Mouse (Mus musculus) liver, embryonic 15.5 days (tissue): Measurements from ENCODE around the gene Tecpr1. TPM values are rescaled to one million over a fixed set of nuclear protein-coding genes. Genes with fewer than 3 reads are reported as not detected.

ENCODE experiments used
- ATAC-seq: fragments of 200-750 bp; cut with Nextera tagmentation; 2 replicates; pipeline ENCODE4 v1.8.0; 2017; ENCODE audit warnings: moderate number of reproducible peaks, mild to moderate bottlenecking, moderate library complexity; ENCODE audit not compliant: insufficient read depth
- H3K27ac ChIP-seq: fragments of 300-500 bp; sonication (generic); replicated peaks from 2 replicates; pipeline ENCODE4 v1.5.1; 2015; ENCODE audit warnings: mild to moderate bottlenecking, inconsistent platforms
- H3K27me3 ChIP-seq: fragments of 300-500 bp; sonication (generic); 2 replicates; pipeline ENCODE4 v1.6.1; 2015; ENCODE audit warnings: mild to moderate bottlenecking, inconsistent platforms
- H3K36me3 ChIP-seq: fragments of 300-500 bp; sonication (generic); replicated peaks from 2 replicates; pipeline ENCODE4 v1.6.1; 2015; ENCODE audit warnings: moderate library complexity, mild to moderate bottlenecking, inconsistent platforms
- H3K4me1 ChIP-seq: fragments of 300-500 bp; sonication (generic); replicated peaks from 2 replicates; pipeline ENCODE4 v1.6.1; 2015; ENCODE audit warnings: inconsistent platforms
- H3K4me2 ChIP-seq: fragments of 300-500 bp; sonication (generic); 2 replicates; pipeline ENCODE4 v1.6.1; 2015; ENCODE audit warnings: moderate library complexity, mild to moderate bottlenecking, inconsistent platforms
- H3K4me3 ChIP-seq: fragments of 300-500 bp; sonication (generic); replicated peaks from 2 replicates; pipeline ENCODE4 v1.5.1; 2015; ENCODE audit warnings: mild to moderate bottlenecking, inconsistent platforms
- H3K9ac ChIP-seq: fragments of 300-500 bp; sonication (generic); 2 replicates; pipeline ENCODE4 v1.6.1; 2015; ENCODE audit warnings: moderate library complexity, mild to moderate bottlenecking, inconsistent platforms
- H3K9me3 ChIP-seq: fragments of 300-500 bp; sonication (generic); replicated peaks from 2 replicates; pipeline ENCODE4 v1.6.1; 2016; ENCODE audit warnings: inconsistent platforms
- whole genome bisulfite sequencing: fragments of 180-500 bp; shearing (Covaris S2); methylation state at CpG from one replicate; pipeline ENCODE4 v1.1.7; 2015; ENCODE audit warnings: mixed read lengths; ENCODE audit not compliant: insufficient replicate concordance; 5-methylcytosine and 5-hydroxymethylcytosine counted together
- polyA plus RNA-seq: library from polyadenylated mRNA; unstranded; fragments of >200 nt; fragmentation: Nextera tagmentation; extraction: Ambion mirVana; gene quantifications from 2 replicates; pipeline ENCODE4 v1.2.1, GENCODE M21; 2015

The Tecpr1 gene
- polyA plus RNA-seq, 1 experiment from 2014 or later, result 3.1 TPM

DNA sequence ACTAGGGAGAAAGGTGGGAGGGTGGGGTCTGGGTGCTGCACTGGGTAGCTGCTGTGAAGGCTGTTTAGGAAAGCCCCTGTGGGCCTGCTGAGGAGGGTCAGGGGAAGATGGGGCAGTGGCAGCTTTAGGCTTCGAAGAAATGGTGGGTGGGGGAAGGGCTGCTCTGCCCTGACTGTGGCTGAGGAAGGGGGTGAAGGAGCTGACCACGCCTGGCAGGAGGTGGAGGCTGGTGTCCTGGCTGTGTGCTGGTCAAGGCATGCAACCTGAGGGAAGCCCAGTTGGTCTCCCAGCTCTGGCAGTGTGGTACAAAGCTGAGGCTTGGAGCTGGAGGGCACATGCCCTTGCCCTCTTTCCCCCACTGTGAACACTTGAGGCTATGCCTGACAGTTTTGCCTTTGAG is 35.3 kb upstream of the Tecpr1 start:
- H3K36me3 ChIP-seq, result 0 out of 2 replicates have a peak, but pooled peaks cover 4% of the 10 kb centered on the region
- H3K9ac ChIP-seq, result no peak overlapping the region
- WGBS, result 47% methylated on average over 2 of the region's 2 CpGs
- peaks cover 8% of the 10 kb centered on the region; the same call in 1 of the 2 replicates for H3K27me3 ChIP-seq
- peaks cover 52% of the 10 kb centered on the region for H3K4me1 ChIP-seq
- H3K4me3 ChIP-seq, result no peak overlapping the region
- H3K9me3 ChIP-seq, result no peaks in the 10 kb centered on the region
- no peak overlapping the region for H3K4me2 ChIP-seq
- no peak overlapping the region for H3K27ac ChIP-seq
- ATAC-seq, result no peak

GRCm38 (mm10) chr5:144258131-144258611 is 34.8 kb upstream of the Tecpr1 start:
- peaks cover 52% of the 10 kb centered on the region for H3K4me1 ChIP-seq
- peaks cover 8% of the 10 kb centered on the region; the same call in 1 of the 2 replicates for H3K27me3 ChIP-seq
- no peaks in the 10 kb centered on the region for H3K9me3 ChIP-seq
- no peak for ATAC-seq
- no peak overlapping the region for H3K9ac ChIP-seq
- no peak overlapping the region for H3K27ac ChIP-seq
- 0 out of 2 replicates have a peak overlapping the region, but pooled peaks have one; percentile 3 for H3K4me2 ChIP-seq
- WGBS, result 71% methylated on average over 14 of the region's 14 CpGs
- H3K36me3 ChIP-seq, result 0 out of 2 replicates have a peak, but pooled peaks cover 2% of the 10 kb centered on the region
- H3K4me3 ChIP-seq, result no peak overlapping the region

DNA sequence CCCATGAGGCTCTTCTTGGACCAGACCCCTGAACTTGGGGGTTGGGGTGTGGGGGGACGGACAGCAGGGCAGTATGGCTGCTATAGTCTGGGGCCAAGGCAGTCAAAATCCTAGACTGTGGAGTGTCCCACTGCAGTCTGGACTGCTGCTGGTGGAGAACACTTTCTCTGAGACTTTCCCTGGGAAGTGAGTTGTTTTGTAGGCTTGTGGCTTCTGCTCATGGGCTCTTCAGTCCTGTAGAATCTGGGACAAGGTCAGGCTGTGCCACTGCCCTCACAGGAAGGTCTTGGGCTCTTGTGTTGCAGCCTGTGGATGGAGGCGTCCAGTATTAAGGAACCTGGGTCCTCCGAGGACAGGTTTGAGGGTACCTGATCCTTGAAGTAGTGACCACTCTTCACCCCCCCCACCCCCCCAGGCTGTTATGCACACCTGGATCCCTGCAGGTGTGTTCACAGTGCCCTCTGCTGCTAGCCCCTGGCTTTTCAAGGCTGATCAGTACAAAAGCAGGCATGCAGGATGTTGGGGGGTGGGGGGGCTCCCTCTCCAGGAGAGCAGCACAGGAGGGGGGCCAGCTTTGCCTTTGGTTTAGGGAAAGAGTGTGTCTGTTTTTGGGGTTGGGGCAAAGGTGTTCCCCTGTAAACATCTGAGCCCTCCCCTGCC is 34.2 kb upstream of the Tecpr1 start:
- H3K9me3 ChIP-seq, result no peaks in the 10 kb centered on the region
- H3K9ac ChIP-seq, result no peak overlapping the region
- no peak for ATAC-seq
- H3K4me3 ChIP-seq, result no peak overlapping the region
- no peak overlapping the region for H3K27ac ChIP-seq
- peaks cover 52% of the 10 kb centered on the region for H3K4me1 ChIP-seq
- peaks cover 8% of the 10 kb centered on the region; the same call in 1 of the 2 replicates for H3K27me3 ChIP-seq
- H3K4me2 ChIP-seq, result peak overlapping the region; percentile 100; the same call in 1 of the 2 replicates
- H3K36me3 ChIP-seq, result no peaks in the 10 kb centered on the region
- WGBS, result 75% methylated on average over 3 of the region's 3 CpGs

GRCm38 (mm10) chr5:144256888-144257287 is 33.5 kb upstream of the Tecpr1 start:
- peaks cover 52% of the 10 kb centered on the region for H3K4me1 ChIP-seq
- no peaks in the 10 kb centered on the region for H3K36me3 ChIP-seq
- H3K4me3 ChIP-seq, result peak overlapping the region; percentile 82
- 50% methylated on average over 1 of the region's 1 CpGs for WGBS
- H3K27me3 ChIP-seq, result peaks cover 8% of the 10 kb centered on the region; the same call in 1 of the 2 replicates
- no peak for ATAC-seq
- no peaks in the 10 kb centered on the region for H3K9me3 ChIP-seq
- no peak overlapping the region for H3K9ac ChIP-seq
- H3K4me2 ChIP-seq, result peak overlapping the region; percentile 100
- H3K27ac ChIP-seq, result peak overlapping the region; percentile 79

DNA sequence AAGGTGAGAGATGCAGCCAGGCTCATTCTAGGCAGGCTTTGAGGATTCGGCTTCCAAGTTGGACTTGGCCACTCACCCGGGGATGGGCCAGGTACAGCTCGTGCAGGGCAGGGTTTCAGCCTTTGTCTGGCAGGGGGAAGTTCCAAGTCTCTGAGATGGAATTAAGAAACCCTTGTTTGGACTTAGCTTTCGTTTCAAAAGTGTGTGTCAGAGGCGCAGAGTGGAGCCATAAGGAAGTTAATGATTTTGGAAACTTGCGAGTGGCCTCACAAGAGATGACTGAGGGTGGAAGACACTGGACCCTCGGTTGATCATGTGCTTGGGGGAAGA is 33.1 kb upstream of the Tecpr1 start:
- WGBS, result 20% methylated on average over 7 of the region's 7 CpGs
- H3K27ac ChIP-seq, result peak overlapping the region; percentile 79

GRCm38 (mm10) chr5:144255632-144256540 is 32.5 kb upstream of the Tecpr1 start:
- under 1% methylated on average over 40 of the region's 40 CpGs for WGBS
- H3K27me3 ChIP-seq, result peaks cover 8% of the 10 kb centered on the region; the same call in 1 of the 2 replicates
- H3K4me2 ChIP-seq, result peak overlapping the region; percentile 100
- H3K9ac ChIP-seq, result peak overlapping the region; percentile 91
- peaks cover 52% of the 10 kb centered on the region for H3K4me1 ChIP-seq
- H3K4me3 ChIP-seq, result peak overlapping the region; percentile 82
- no peaks in the 10 kb centered on the region for H3K9me3 ChIP-seq
- peak; percentile 1; the same call in 1 of the 2 replicates for ATAC-seq
- no peaks in the 10 kb centered on the region for H3K36me3 ChIP-seq
- peak overlapping the region; percentile 79 for H3K27ac ChIP-seq

More for the DNA sequence above, 33.1 kb upstream of the Tecpr1 start:
- H3K27me3 ChIP-seq, result peaks cover 8% of the 10 kb centered on the region; the same call in 1 of the 2 replicates
- H3K4me2 ChIP-seq, result peak overlapping the region; percentile 100
- peaks cover 52% of the 10 kb centered on the region for H3K4me1 ChIP-seq
- H3K9ac ChIP-seq, result no peak overlapping the region; the same call in 1 of the 2 replicates
- no peaks in the 10 kb centered on the region for H3K36me3 ChIP-seq
- no peak for ATAC-seq
- H3K9me3 ChIP-seq, result no peaks in the 10 kb centered on the region
- peak overlapping the region; percentile 82 for H3K4me3 ChIP-seq

DNA sequence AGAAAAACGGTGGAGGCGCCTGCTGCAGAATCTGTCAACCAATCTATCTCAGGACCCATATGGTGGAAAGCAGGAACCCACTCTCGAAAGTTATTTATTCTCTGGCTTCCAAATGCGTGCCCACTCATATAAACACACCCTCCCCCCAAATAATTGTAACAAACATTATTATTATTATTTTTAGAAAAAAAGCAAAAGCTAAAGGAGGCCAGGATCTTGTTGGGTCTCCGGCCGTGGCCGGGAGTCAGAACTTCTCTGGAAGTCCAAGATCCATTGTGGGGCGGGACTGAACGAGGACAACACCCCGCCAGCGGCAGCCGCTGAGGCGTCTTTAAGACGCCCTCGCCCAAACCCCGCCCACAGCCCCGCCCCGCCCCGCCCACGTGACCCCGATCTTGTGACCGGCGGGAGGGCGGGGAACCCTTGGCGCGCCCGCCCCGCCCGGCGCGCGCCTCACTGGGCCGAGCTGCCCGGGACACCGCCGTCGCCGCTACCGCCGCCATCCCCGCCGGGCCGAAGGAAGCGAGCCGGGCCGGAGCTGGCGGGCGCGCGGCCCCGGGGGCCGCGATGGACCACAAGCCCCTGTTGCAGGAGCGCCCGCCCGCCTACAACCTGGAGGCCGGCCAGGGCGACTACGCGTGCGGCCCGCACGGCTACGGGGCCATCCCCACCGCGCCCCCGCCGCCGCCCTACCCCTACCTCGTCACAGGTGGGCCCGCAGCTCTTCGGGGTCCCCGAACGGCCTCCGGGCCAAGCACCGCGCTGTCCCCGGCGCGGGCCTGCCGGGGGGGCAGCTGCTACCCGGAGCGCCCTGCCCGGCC is 31.6 kb upstream of the Tecpr1 start:
- Histone ChIP-seq H3K27ac (peak overlapping the region; percentile 79), H3K36me3 (no peaks in the 10 kb centered on the region), H3K4me2 (peak overlapping the region; percentile 100), H3K27me3 (peaks cover 8% of the 10 kb centered on the region; the same call in 1 of the 2 replicates), H3K4me3 (peak overlapping the region; percentile 82), H3K9ac (peak overlapping the region; percentile 91), H3K9me3 (peaks cover 3% of the 10 kb centered on the region; the same call in 1 of the 2 replicates), H3K4me1 (peaks cover 52% of the 10 kb centered on the region)
- ATAC-seq, result peak; percentile 84
- under 1% methylated on average over 77 of the region's 84 CpGs for WGBS

- no peaks in the 10 kb centered on the region for H3K36me3 ChIP-seq
- H3K27me3 ChIP-seq, result peaks cover 8% of the 10 kb centered on the region; the same call in 1 of the 2 replicates
- peaks cover 52% of the 10 kb centered on the region for H3K4me1 ChIP-seq
- peak overlapping the region; percentile 91; the same call in 1 of the 2 replicates for H3K9ac ChIP-seq
- ATAC-seq, result peak; percentile 71
- 46% methylated on average over 16 of the region's 16 CpGs for WGBS
- peak overlapping the region; percentile 71 for H3K27ac ChIP-seq
- H3K9me3 ChIP-seq, result peaks cover 4% of the 10 kb centered on the region; the same call in 1 of the 2 replicates
- H3K4me2 ChIP-seq, result peak overlapping the region; percentile 100
- H3K4me3 ChIP-seq, result peak overlapping the region; percentile 82
Measured at GRCm38 (mm10) chr5:144254122-144254810, 30.9 kb upstream of the Tecpr1 start.

- ATAC-seq, result no peak
- WGBS, result 58% methylated on average over 4 of the region's 4 CpGs
- no peaks in the 10 kb centered on the region for H3K36me3 ChIP-seq
- H3K4me3 ChIP-seq, result no peak overlapping the region
- peaks cover 8% of the 10 kb centered on the region; the same call in 1 of the 2 replicates for H3K27me3 ChIP-seq
- H3K4me1 ChIP-seq, result peaks cover 42% of the 10 kb centered on the region
- H3K9me3 ChIP-seq, result peaks cover 4% of the 10 kb centered on the region; the same call in 1 of the 2 replicates
- H3K4me2 ChIP-seq, result no peak overlapping the region
- no peak overlapping the region for H3K9ac ChIP-seq
- no peak overlapping the region for H3K27ac ChIP-seq
Measured at GRCm38 (mm10) chr5:144253212-144253611, 29.8 kb upstream of the Tecpr1 start.
